Mouse (Mus musculus) hindbrain, postnatal 0 days (tissue): ENCODE measurements at regions not wholly inside any gene's neighbourhood (a gene's known extent, or its start where the extent isn't known, plus 50 kb on each side); places are given as distances from the start of the nearest gene placed in this dataset.
A peak's percentile ranks its signal among the peaks of the same experiment; 100 is the strongest.

Source experiments
- ATAC-seq: fragments of 200-750 bp; cut with Nextera tagmentation; 2 replicates; pipeline ENCODE4 v1.8.0; 2017; ENCODE audit warnings: mild to moderate bottlenecking, moderate TSS enrichment, moderate library complexity
- DNase-seq: peaks from one replicate; pipeline ENCODE4 v3.0.0-alpha.2; 2015; ENCODE audit warnings: low spot score
- H3K27ac ChIP-seq: fragments of 300-500 bp; sonication (generic); 2 replicates; pipeline ENCODE4 v1.5.1; 2014; ENCODE audit warnings: mild to moderate bottlenecking
- H3K27me3 ChIP-seq: fragments of 300-500 bp; sonication (generic); 2 replicates; pipeline ENCODE4 v1.6.1; 2014; ENCODE audit warnings: low read length, mixed read lengths; ENCODE audit not compliant: insufficient read depth
- H3K36me3 ChIP-seq: fragments of 300-500 bp; sonication (generic); 2 replicates; pipeline ENCODE4 v1.6.1; 2014; ENCODE audit warnings: low read length, mixed read lengths; ENCODE audit not compliant: insufficient read depth
- H3K4me1 ChIP-seq: fragments of 300-500 bp; sonication (generic); 2 replicates; pipeline ENCODE4 v1.6.1; 2014; ENCODE audit warnings: antibody characterized with exemption, low read length, mixed read lengths; ENCODE audit not compliant: insufficient read depth
- H3K4me2 ChIP-seq: fragments of 300-500 bp; sonication (generic); 2 replicates; pipeline ENCODE4 v1.6.1; 2014; ENCODE audit warnings: low read depth, mild to moderate bottlenecking, low read length, moderate library complexity, mixed read lengths
- H3K4me3 ChIP-seq: fragments of 300-500 bp; sonication (generic); 2 replicates; pipeline ENCODE4 v1.5.1; 2014; ENCODE audit warnings: low read length
- H3K9ac ChIP-seq: fragments of 300-500 bp; sonication (generic); replicated peaks from 2 replicates; pipeline ENCODE4 v1.6.1; 2014; ENCODE audit warnings: mild to moderate bottlenecking, low read length, moderate library complexity, mixed read lengths
- H3K9me3 ChIP-seq: fragments of 300-500 bp; sonication (generic); 2 replicates; pipeline ENCODE4 v1.6.1; 2016; ENCODE audit warnings: low read length, mixed read lengths
- CTCF ChIP-seq: IDR thresholded peaks from 2 replicates; pipeline ENCODE4 v1.5.1; 2016; ENCODE audit warnings: antibody characterized with exemption, control low read depth, low read depth
- WGBS: fragments of 180-500 bp; shearing (Covaris S2); extraction: QIAGEN DNeasy Blood & Tissue Kit; methylation state at CpG from one replicate; pipeline ENCODE4 v1.1.7; 2014; 5-methylcytosine and 5-hydroxymethylcytosine counted together

- ATAC-seq = no peak
- Histone ChIP-seq H3K9ac (no peak overlapping the region), H3K4me1 (peaks cover 5% of the 10 kb centered on the region; the same call in 1 of the 2 replicates), H3K4me2 (no peak overlapping the region), H3K9me3 (no peaks in the 10 kb centered on the region), H3K27ac (no peak overlapping the region), H3K36me3 (no peaks in the 10 kb centered on the region), H3K27me3 (no peaks in the 10 kb centered on the region), H3K4me3 (no peak overlapping the region)
- no peak for DNase-seq
- WGBS = 76% methylated on average over 6 of the region's 6 CpGs
- TF ChIP-seq CTCF = no peak
Measured at GRCm38 (mm10) chr14:76787601-76788000, 230.9 kb upstream of the Serp2 start.

GRCm38 (mm10) chr14:76786214-76786613 is 229.5 kb upstream of the Serp2 start:
- Histone ChIP-seq H3K4me2 (no peak overlapping the region), H3K9ac (no peak overlapping the region), H3K27ac (no peak overlapping the region), H3K27me3 (no peaks in the 10 kb centered on the region), H3K4me1 (no peaks in the 10 kb centered on the region), H3K4me3 (no peak overlapping the region), H3K36me3 (no peaks in the 10 kb centered on the region), H3K9me3 (no peaks in the 10 kb centered on the region)
- no peak for ATAC-seq
- 83% methylated on average over 4 of the region's 4 CpGs for WGBS
- no peak for DNase-seq
- no peak for TF ChIP-seq CTCF

GRCm38 (mm10) chr14:76781524-76781880 is 224.8 kb upstream of the Serp2 start:
- H3K9ac ChIP-seq = no peak overlapping the region
- peaks cover 6% of the 10 kb centered on the region; the same call in 1 of the 2 replicates for H3K4me1 ChIP-seq
- H3K4me2 ChIP-seq = no peak overlapping the region
- H3K36me3 ChIP-seq = no peaks in the 10 kb centered on the region
- H3K27me3 ChIP-seq = no peaks in the 10 kb centered on the region
- no peak for DNase-seq
- no peak overlapping the region for H3K27ac ChIP-seq
- no peak for TF ChIP-seq CTCF
- no peak overlapping the region for H3K4me3 ChIP-seq
- ATAC-seq = no peak
- H3K9me3 ChIP-seq = no peaks in the 10 kb centered on the region
- WGBS = 60% methylated on average over 3 of the region's 3 CpGs

DNA sequence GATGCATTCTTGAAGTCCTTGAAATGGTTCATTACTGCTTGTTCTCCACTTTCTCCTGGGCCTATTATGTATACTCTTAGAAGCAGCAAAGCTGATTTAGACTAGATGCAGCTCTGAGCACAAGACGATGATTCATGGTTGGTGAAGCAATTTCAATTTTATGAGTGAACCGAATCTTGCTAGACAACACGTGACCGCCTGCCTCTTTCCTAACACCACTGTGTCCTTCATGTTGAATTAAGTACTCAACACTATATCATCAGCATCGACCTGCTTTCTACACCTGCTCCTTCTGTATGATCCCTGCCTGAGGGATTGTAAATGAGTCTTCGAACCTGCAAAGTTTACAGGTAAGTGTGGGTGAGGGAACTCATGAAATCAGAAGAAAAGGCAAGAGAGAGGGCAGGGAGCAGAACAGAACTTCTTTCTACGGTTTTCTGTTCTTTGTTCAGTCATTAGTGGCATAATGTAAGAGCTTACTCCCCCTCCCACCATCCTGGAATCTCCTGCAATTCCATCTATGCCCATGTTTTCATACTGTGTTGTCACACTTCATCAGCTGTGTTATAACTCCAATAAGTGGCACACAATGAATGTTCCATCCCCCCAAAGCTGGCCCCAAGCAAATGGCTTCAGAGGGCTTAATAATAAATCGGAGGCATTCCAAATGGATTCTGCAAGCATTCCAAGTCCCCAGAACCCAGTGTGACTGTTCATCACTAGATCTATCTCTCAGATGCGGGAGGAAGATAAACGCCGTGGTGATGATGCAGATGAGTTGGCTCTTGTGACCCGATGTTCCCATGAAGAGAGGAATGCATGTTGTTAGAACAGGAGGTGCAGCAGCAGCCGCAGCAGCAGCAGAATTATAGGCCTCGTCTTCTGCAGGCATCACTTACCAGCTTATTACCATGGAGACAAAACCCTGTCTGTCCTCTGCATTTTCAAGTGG is 224.2 kb upstream of the Serp2 start:
- peak; percentile 33 for DNase-seq
- no peak for TF ChIP-seq CTCF

DNA sequence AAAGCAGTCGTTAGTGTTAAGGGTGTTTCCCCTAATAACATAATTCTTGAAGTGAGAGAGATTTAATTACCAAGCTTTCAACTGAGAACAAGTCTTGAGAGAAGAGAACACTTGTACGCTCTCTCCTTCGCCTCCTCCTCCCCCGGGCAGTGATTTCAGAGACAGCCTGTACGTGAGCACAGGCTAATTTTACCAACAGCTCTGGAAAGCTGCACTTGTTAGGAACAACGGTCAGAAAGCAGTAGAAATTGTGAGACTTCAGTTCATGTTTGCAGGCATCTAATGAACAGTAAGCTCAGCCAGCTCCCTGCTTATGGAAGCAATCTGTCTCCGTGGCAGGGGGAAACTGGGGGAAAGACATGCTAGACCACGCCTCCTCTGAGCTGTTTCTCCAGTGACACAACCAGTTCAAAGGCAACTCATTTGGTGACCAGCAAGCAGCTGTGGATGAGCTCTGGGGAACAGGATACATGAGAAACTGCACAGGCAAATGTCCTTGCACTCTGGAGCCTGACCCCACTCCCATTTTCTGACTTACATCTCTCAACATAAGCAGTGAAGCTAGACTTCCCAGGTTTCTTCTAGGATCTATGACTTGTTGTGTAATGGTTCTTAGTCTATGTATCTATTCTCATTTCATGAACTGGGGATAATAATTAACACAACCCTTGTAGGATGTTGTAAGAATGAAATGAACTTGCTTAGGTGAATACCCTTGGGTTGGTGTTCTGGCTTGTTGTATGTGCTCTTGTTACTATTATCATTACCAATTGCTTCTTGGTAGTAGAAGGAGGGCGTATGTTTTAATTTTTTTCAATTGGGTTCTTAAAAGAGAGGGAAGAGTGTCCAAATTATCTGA is 222.1 kb upstream of the Serp2 start:
- ATAC-seq (no peak), DNase-seq (no peak)
- peaks cover 6% of the 10 kb centered on the region; the same call in 1 of the 2 replicates for H3K4me1 ChIP-seq
- H3K9me3 ChIP-seq = no peaks in the 10 kb centered on the region
- no peaks in the 10 kb centered on the region for H3K27me3 ChIP-seq
- 49% methylated on average over 9 of the region's 9 CpGs for WGBS
- no peaks in the 10 kb centered on the region for H3K36me3 ChIP-seq
- H3K4me3 ChIP-seq = no peak overlapping the region
- no peak overlapping the region for H3K27ac ChIP-seq
- TF ChIP-seq CTCF = no peak
- H3K4me2 ChIP-seq = no peak overlapping the region
- H3K9ac ChIP-seq = no peak overlapping the region

More for the DNA sequence above, 224.2 kb upstream of the Serp2 start:
- Histone ChIP-seq H3K9me3 (no peaks in the 10 kb centered on the region), H3K4me3 (no peak overlapping the region), H3K27ac (no peak overlapping the region), H3K9ac (no peak overlapping the region), H3K36me3 (no peaks in the 10 kb centered on the region), H3K4me1 (peaks cover 6% of the 10 kb centered on the region; the same call in 1 of the 2 replicates), H3K27me3 (no peaks in the 10 kb centered on the region), H3K4me2 (no peak overlapping the region)
- 49% methylated on average over 14 of the region's 14 CpGs for WGBS
- no peak for ATAC-seq

GRCm38 (mm10) chr14:76775387-76775924 is 218.8 kb upstream of the Serp2 start:
- H3K9ac ChIP-seq = no peak overlapping the region
- no peak overlapping the region for H3K27ac ChIP-seq
- no peaks in the 10 kb centered on the region for H3K36me3 ChIP-seq
- H3K4me2 ChIP-seq = no peak overlapping the region
- WGBS = 82% methylated on average over 3 of the region's 3 CpGs
- H3K9me3 ChIP-seq = no peaks in the 10 kb centered on the region
- H3K4me1 ChIP-seq = peaks cover 6% of the 10 kb centered on the region; the same call in 1 of the 2 replicates
- H3K27me3 ChIP-seq = no peaks in the 10 kb centered on the region
- no peak overlapping the region for H3K4me3 ChIP-seq
- no peak for TF ChIP-seq CTCF
- no peak for DNase-seq
- no peak for ATAC-seq
